Mouse (Mus musculus) adrenal gland, adult 2 months (tissue): ENCODE measurements around the gene Psmd14. TPM values are rescaled to one million over a fixed set of nuclear protein-coding genes. Genes with fewer than 3 reads are reported as not detected.
A peak's percentile ranks its signal among the peaks of the same experiment; 100 is the strongest.

Experiments used
- DNase-seq: peaks from one replicate; pipeline ENCODE4 v3.0.0; 2021
- microRNA-seq, 2 experiments: library from miRNA; unstranded; fragments of <30 nt; microRNA quantifications; one replicate each; pipeline ENCODE4 v1.2.0; 2021
- polyA plus RNA-seq: library from polyadenylated mRNA; depleted of rRNA; stranded (reverse); fragments of >200 nt; gene quantifications from 2 replicates; pipeline ENCODE4 v1.2.3, GENCODE M21; 2012; rRNA removed
- total RNA-seq, 2 experiments: library from RNA; stranded (reverse); gene quantifications; 2 replicates each; pipeline ENCODE4 v1.2.3; 2021

Psmd14 gene
- total and polyA plus RNA-seq, 3 experiments: 3.1 to 118 (median 108) TPM

DNA sequence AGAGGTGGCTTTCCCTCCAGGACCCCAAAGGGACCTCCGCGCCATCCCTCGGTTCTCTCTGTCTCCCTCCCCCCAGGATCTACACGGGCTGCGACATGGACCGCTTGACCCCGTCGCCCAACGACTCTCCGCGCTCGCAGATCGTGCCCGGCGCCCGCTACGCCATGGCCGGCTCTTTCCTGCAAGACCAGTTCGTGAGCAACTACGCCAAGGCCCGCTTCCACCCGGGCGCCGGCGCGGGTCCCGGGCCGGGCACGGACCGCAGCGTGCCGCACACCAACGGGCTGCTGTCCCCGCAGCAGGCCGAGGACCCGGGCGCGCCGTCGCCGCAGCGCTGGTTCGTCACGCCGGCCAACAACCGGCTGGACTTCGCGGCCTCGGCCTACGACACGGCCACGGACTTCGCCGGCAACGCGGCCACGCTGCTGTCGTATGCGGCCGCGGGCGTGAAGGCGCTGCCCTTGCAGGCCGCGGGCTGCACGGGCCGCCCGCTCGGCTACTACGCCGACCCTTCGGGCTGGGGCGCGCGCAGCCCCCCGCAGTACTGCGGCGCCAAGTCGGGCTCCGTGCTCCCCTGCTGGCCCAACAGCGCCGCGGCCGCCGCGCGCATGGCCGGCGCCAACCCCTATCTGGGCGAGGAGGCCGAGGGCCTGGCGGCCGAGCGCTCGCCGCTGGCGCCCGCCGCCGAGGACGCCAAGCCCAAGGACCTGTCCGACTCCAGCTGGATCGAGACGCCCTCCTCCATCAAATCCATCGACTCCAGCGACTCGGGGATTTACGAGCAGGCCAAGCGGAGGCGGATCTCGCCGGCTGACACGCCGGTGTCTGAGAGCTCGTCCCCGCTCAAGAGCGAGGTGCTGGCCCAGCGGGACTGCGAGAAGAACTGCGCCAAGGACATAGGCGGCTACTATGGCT is 100.3 kb downstream of the Psmd14 start:
- DNase-seq: peak; percentile 78

- DNase-seq: peak; percentile 4
Observed at GRCm38 (mm10) chr2:61812536-61812935, 101.0 kb downstream of the Psmd14 start.

GRCm38 (mm10) chr2:61813106-61813505 is 101.6 kb downstream of the Psmd14 start:
- no peak for DNase-seq

- no peak for DNase-seq
Observed at GRCm38 (mm10) chr2:61813521-61813920, 102.0 kb downstream of the Psmd14 start.

GRCm38 (mm10) chr2:61814548-61815473 is 103.3 kb downstream of the Psmd14 start:
- peak; percentile 47 for DNase-seq

- DNase-seq: peak; percentile 28
Observed at GRCm38 (mm10) chr2:61815583-61816313, 104.3 kb downstream of the Psmd14 start.

- no peak for DNase-seq
Observed at GRCm38 (mm10) chr2:61818197-61818596, 106.7 kb downstream of the Psmd14 start.

DNA sequence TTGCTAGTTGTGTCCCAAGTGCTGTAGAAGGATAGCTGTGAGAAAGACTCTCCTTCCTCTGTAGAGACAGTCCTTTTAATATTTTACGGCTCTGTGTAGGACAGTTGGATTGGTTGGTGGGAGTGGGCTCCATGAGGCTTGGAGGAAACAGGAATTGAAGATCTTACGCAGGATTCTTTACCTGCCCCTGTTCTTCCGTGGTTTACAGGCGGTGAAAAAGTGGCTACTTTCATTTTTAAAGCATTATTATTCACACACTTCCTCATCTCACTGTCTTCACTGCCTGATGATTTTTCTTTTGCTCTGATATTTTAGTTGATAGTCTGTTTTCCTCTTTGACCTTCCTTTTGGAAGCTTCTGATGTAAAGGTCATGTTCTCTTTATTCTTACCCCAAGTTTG is 108.7 kb downstream of the Psmd14 start:
- no peak for DNase-seq

GRCm38 (mm10) chr2:61823426-61824140 is 112.1 kb downstream of the Psmd14 start:
- no peak for DNase-seq

GRCm38 (mm10) chr2:61837243-61837806 is 125.8 kb downstream of the Psmd14 start:
- no peak for DNase-seq

Small RNA genes within 50 kb of the gene (microRNA-seq; reads per million reads assigned to microRNA genes)
- 0 reads per million in 2 experiments for gene Gm22403

Other genes starting within 250 kb of the Psmd14 start
- 10 to 100 TPM; 37.5 to 55.3 TPM for gene Tank, start 133.1 kb upstream of the Psmd14 start, total RNA-seq
- gene Tank, start 133.1 kb upstream of the Psmd14 start, polyA plus RNA-seq: 2.1 and 2.6 TPM in 2 replicates
- not detected for gene Tbr1, start 91.2 kb downstream of the Psmd14 start, total RNA-seq
- gene Tbr1, start 91.2 kb downstream of the Psmd14 start, polyA plus RNA-seq: 0.02 and 0.15 TPM in 2 replicates